Mouse (Mus musculus) cerebellum, postnatal 25 days (tissue): ENCODE measurements around the gene Atp13a1.
A peak's percentile ranks its signal among the peaks of the same experiment; 100 is the strongest.

Experiments used
- DNase-seq, 2 experiments: peaks; one replicate each; pipeline ENCODE4 v3.0.0; 2021; ENCODE audit warnings: mixed read lengths in 2 of 2

The Atp13a1 gene

DNA sequence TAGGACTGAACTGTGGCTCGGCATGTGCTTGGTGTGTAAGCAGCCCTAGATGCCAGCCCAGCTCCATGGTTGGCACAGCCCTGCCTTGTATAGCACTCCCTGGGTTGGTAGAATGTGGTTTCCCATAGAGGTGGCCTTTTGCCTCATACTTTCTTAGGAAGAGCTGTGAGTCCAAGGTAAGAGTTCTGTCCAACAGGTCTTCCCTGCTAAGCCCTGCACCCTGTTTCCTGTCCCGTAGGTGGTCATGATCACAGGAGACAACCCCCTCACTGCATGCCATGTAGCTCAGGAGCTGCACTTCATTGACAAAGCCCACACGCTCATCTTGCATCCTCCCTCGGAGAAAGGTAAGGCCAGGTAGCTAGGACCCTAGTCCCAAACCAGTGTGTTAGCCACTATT lies 10.8 kb downstream of the Atp13a1 start:
- DNase-seq: peak in 1 of 2 experiments; percentile 2

- DNase-seq: peak in 1 of 2 experiments; percentile 2
Measured at GRCm38 (mm10) chr8:69802216-69802615, 11.3 kb downstream of the Atp13a1 start.

DNA sequence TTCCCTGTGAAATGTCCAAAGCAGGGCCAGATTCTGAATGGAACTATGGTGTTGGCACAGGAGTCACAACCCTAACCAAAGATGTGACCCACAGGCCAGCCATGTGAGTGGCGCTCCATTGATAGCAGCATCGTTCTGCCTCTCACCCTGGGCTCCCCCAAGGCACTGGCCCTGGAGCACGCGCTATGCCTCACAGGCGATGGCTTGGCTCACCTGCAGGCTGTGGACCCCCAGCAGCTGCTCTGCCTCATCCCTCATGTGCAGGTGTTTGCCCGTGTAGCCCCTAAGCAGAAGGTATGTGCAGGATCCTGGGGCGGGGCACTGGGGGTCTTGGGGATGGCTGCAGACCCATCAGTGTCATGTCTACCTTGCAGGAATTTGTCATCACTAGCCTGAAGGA lies 12.4 kb downstream of the Atp13a1 start:
- peak in 1 of 2 experiments; percentile 4 for DNase-seq

- DNase-seq: peak in 1 of 2 experiments; percentile 0
Measured at GRCm38 (mm10) chr8:69804537-69804936, 13.6 kb downstream of the Atp13a1 start.

DNA sequence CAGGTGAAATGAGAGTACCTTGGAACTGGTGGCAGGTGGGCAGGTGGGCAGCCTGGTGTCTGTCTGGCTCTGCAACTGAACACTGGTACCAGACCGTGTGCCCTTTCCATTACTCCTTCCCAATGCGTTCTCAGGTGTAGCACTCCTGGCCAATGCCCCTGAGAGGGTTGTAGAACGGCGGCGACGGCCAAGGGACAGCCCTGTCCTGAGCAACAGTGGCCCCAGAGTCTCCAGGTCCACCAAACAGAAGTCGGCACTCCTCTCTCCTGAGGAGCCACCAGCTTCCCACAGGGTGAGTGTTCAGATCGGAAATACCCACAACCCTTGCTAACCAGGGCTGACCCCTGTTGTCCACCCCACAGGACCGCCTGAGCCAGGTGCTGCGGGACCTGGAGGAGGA lies 14.1 kb downstream of the Atp13a1 start:
- DNase-seq: peak in 1 of 2 experiments; percentile 1

DNA sequence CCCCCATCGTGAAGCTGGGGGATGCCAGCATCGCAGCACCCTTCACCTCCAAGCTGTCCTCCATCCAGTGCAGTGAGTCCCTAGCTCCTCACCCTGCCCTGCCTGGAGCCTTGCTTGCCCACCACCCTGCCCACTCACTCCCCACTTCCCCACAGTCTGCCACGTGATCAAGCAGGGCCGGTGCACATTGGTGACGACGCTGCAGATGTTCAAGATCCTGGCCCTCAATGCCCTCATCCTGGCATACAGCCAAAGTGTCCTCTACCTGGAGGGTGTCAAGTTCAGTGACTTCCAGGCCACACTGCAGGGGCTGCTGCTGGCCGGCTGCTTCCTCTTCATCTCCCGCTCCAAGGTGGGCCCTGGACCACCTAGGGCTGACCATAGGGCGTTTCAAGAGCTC lies 14.5 kb downstream of the Atp13a1 start:
- no peak for DNase-seq

DNA sequence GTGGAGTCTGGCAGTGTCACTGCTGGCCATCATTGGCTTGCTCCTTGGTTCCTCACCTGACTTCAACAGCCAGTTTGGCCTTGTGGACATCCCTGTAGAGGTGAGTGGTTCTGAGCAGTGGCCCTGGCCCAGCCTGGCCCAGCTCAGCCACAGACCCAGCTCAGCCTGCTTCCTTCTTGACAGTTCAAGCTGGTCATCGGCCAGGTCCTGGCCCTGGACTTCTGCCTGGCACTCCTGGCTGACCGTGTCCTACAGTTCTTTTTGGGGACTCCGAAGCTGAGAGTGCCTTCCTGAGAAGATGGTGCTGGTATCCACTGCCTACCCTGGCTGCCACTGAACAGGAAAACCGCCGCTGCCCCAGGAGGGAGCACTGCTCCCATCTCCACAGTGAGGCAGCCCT lies 16.3 kb downstream of the Atp13a1 start:
- DNase-seq: no peak

- DNase-seq: peak in 1 of 2 experiments; percentile 63
Measured at GRCm38 (mm10) chr8:69808094-69808863, 17.3 kb downstream of the Atp13a1 start, which contains the start of gene Gmip. Gene Gmip, plus strand, starts transcription at chr8:69808679.

DNA sequence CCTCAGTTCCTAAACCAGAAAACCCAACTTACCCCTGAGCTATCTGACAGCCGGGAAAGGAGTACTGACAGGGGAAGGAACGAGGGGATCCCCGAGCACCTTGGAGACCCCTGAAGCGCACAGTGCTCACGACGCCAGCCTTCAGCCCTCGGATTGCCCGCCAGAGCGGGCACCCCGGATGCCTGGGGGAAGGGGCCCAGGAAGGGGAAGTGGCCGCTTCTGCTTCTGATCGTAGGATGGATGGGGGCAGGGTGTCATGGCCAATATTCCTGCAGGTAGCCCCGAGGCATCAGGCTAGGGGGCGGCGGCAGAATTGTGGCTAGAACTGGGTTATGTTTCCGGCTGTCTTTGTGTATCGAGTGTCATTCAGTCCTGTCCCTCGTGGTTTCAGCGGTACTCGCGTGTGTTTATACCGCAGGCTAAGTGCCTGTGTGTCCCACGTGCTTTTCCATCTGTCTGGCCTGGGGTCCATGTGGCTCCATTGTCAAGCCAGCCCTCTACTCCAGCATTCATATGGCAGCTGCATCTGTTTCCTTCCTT lies 18.0 kb downstream of the Atp13a1 start:
- peak in 1 of 2 experiments; percentile 29 for DNase-seq

GRCm38 (mm10) chr8:69809820-69810219 lies 18.9 kb downstream of the Atp13a1 start:
- DNase-seq: no peak

DNA sequence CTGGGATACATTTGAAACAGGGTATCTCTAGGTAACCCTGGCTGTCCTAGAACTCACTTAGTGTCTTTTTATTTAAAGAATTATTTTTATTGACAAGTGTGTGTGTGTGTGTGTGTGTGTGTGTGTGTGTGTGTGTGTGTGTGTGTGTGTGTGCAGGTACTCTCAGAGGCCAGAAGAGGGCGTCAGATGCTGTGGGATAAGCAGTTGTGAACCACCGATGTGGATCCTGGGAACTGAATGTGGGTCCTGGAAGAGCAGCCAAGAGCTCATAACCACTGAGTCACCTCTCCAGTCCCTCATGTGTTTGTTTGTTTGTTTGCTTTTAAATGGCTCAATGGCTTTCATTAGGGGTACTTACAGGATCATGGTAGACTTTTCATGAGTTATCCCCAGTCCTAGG lies 23.9 kb downstream of the Atp13a1 start:
- DNase-seq: no peak

DNA sequence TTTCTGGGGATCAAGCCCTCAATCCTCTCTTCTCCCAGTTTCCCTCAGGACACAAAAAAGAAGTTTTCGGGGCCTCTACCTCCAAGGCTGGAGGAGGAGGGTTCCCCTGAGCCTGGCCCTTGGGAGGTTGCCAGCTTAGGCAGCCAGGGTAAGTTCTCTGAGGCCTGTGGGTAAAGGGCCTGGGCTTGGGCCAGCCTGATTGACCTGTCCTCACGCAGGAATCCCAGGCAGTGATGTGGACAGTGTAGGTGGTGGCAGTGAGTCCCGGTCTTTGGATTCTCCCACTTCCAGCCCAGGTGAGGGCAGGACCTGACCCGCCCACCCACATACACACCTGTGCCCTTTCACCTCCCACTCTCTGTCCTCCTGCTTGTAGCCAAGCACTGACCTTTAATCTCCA lies 24.4 kb downstream of the Atp13a1 start:
- no peak for DNase-seq

DNA sequence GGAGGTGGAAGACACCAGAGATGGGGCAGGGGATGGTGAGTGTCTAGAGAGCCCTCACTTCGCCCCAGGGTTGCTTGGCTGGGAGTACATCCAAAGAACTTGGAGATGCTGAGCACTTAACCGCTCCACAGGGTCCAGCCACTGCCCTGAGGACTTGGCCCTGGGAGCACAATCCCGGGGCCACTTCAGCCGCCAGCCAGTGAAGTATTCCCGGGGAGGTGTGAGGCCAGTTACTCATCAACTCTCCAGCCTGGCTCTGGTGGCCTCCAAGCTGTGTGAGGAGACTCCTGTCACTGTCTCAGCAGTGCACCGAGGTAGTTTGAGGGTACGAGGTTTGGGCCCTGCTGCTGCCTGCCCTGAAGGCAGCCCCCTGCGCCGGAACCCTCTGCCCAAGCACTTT lies 29.5 kb downstream of the Atp13a1 start:
- no peak for DNase-seq

DNA sequence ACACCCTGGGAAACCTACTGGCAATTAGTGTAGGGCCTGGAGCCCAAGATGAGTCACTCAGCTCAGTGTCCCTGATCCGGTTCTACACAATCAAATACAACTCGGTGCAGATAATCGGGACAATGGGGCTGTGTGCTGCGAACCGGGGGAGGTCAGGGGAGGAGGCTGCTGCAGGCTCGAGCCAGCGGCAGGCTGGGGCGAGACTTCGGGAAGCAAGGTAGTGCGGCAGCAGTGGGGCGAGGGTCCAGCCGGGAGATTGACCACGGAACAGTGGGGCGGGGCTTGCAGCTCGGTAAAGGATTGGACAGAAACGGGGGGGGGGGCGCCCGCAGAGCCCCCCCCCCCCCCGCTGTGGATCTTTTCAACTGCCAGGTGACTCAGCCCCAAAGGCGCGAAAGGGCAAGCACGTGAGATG lies 31.0 kb downstream of the Atp13a1 start:
- peak; percentile 25 to 42 for DNase-seq

DNA sequence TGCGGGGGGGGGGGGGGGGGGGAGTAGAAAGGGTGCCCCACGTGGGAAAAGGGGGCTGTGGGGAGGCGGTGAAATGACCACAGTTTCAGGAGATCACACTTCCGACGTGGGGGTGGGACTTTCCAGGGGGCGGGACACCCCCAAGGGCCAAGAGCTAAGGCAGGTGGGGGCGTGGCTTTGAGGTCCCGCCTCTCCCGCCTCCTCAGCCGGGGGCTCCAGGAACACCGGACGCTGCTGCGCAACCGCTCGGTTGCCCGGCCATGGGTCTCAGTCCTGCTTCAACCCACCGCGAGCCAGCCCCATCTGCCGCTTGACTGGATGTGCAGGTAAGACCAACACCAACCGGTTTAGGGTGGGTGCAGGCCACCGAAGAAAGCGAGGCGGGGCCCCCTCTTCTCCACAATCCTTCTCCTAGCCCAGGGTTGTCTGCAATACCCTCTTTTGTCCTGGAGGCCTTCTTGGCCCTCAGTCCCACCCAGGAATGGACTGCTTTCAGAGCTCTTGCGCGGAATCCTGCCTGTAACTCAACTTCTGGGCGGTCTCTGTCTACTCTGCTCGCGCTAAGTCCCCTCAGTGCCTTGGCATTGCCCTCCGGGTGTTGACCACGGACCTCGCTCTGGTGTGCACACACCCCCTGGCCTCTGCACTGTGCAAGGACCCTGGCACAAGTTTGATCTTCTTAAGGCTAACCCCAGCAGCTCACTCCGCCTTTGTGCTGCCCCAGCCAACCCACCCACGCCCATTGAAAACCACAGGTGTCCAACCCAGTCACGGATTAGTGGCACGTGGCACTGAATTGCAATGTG lies 31.6 kb downstream of the Atp13a1 start, which contains the start of gene Lpar2:
Gene Lpar2, plus strand, starts transcription at position 44 of the 806 bp plus-strand sequence.
- peak in 1 of 2 experiments; percentile 55 for DNase-seq

DNA sequence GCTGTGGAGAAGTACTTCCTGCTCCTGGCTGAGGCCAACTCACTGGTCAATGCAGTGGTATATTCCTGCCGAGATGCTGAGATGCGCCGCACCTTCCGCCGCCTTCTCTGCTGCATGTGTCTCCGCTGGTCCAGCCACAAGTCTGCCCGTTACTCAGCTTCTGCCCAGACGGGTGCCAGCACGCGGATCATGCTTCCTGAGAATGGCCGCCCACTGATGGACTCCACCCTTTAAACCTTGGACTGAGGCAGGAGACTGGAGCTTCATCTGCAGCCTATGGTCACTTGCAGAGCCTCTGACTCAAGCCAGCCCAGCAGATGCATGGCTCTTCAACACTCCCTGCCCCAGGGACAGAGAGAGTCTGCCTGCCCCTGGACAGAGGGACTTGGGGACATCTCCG lies 35.4 kb downstream of the Atp13a1 start:
- no peak for DNase-seq

DNA sequence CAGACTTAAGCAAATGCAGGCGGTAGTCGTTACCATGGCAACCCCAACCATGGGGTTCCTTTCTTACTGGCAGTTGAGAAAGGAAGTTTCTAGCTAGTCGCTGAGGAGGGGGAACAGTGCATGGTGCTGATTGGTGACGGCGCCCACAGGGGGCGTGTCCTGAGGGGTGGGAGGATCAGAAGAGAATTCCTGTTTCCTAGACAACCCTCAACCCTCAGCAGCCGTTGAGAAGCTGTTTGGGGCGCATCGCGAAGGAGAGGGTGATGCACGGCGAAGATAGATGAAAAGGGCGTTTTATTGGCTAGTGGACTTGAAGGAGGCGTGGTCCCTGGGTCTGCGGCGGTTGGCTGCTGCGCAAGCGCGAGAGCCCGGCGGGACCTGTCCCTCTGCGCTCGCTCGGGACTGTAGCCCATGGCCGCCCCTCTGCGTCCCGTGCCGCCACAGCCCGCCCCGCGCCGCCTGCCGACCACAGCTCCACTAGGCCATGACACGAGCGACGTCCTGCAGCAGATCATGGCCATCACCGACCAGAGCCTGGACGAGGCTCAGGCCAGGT lies 41.4 kb downstream of the Atp13a1 start, which contains the start of gene Pbx4:
Gene Pbx4, plus strand, starts transcription at position 194 of the 556 bp plus-strand sequence.
- peak; percentile 81 to 86 for DNase-seq

GRCm38 (mm10) chr8:69837057-69837682 lies 46.2 kb downstream of the Atp13a1 start:
- DNase-seq: no peak

DNA sequence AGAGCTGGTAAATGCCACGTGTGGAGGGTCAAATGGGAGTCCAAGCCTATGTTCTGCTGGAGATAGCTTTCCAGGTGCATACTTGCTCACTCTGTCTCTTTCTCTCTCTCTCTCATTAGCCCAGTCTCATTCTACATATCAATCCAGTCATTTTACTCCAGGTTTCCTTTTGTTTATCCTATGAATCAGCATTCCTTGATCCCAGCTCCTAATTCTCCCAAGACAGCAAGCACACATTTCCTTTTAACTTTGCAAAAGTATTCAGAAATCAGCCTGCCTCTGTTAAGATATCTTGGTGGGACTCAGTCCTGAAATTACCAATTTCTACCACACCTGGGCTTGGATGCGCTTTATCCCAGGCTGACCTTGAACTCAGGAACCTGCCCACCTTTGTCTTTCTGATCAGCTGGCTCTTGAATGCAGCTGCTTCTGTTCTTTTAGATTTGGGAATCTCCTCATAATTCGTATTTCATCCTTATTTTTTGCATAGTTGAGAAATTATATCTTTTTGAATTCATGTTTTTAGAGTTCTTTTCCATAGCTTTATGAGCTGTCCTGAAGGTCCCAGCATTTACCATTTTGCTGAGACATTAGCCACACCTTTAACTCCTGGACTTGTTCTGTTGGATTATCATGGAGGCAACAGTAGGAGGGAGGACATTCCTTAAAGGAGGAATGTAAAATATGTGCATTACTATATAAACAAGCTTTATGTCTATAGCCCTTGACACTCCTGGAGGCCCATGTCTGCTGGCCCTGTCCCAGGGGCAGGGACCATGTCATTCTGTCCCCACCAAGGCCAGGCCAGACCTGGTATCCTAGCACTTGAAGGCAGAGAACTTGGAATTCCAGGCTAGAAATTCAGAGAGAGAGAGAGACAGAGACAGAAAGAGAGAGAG lies 56.5 kb downstream of the Atp13a1 start:
- DNase-seq: no peak

GRCm38 (mm10) chr8:69848951-69849350 lies 58.0 kb downstream of the Atp13a1 start:
- DNase-seq: no peak

GRCm38 (mm10) chr8:69849899-69850298 lies 58.9 kb downstream of the Atp13a1 start:
- no peak for DNase-seq
